Mouse (Mus musculus): ENCODE measurements around the gene Il6ra. TPM values are rescaled to one million over a fixed set of nuclear protein-coding genes. Genes with fewer than 3 reads are reported as not detected.

The Il6ra gene
- total RNA-seq, 4 experiments from 2014 or later, result 2.8 to 4.3 (median 3.1) TPM

DNA sequence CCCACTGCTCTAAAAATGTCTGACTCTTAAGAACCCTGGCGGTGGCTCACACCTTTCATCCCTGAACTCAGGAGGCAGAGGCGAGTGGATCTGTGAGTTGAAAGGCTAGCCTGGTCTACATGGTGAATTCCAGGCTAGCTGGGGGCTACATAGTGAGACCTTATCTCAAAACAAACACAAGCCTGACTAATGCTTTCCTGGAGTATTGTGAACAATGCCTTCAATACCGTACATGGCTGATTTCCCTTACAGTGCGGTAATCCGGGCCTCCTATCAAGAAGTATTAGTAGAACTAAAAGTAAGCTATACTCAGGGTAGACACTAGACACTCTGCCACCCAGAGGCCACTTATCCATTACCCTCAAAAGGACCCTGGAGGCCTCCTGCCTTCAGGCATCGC is 64.9 kb downstream of the Il6ra start:
- no peak for DNase-seq (ENCODE audit: low spot score)

DNA sequence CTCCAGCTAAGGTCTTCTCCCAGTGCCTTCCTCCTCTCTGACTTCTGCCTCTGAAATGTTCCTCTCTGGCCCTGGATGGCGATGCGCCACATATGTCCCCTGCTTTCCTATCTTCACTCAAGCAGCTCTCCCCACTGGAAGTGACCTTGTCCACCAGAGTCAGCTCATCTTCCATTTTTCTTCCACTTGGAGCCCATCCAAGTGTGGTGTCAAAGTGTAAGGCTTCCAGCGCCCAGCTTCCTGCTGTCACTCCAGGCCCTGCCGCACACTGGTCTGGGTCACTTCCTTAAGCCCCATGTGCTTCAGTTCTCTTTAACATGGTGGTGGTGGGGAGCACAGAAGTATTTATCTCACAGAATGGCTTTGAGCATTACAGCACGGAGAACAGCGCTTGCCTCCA is 65.4 kb downstream of the Il6ra start:
- DNase-seq (ENCODE audit: low spot score), result no peak

DNA sequence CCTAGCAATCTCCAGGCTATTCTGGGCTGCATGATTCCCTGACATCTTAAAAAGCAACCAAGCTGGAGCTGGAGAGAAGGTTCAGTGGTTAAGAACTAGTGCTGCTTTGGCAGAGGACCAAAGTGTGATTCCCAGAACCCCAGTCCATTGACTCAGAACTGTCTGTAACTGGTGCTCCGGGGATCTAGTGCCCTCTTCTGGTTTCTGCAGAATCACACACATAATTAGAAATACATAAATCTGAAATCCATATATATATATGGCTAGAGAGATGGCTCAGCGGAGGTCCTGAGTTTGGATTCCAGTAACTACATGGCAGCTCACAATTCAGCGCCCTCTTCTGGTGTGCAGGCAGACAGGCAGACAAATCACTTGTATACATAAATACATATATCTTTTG is 65.9 kb downstream of the Il6ra start:
- no peak for DNase-seq (ENCODE audit: low spot score)

DNA sequence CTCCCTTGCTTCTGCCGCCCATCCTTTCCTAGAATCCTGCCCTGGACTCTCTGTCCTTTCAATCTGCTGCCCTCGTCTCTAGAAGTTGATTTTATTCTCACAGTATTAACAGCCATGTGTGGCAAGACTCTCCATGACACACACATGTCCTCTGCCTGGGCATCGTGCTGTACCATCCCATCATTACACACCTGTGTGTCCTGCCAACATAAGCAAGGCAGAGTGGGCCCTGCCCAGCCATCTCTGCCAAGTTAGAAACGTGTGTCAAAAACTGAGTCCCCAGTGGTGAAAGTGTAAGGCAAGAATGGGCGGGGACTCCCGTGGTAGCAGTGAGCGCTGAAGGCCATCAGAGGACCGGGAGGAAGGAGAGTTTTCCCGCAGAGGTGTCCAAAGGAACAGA is 67.2 kb downstream of the Il6ra start:
- no peak for DNase-seq (ENCODE audit: low spot score)

DNA sequence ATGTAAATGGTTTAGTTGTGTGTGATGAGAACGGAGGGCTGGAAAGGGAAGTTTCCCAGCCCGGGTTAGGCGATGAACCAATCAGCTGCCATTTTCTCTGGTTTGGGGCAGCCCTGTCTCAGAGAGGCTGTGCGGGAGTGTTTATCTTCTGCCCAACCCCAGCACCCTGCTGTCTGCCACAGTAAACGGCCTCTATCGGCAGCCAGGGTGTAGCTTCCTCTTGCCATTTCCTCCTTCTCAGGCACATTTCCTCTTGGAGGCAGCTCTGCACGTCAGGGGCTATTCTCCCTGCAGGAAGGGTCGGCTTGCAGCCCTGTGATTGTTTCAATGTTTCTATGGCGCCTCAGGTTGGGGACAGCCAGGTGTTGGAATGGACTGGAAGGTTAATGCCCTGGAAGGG is 69.8 kb downstream of the Il6ra start:
- DNase-seq (ENCODE audit: low spot score), result peak; percentile 82

DNA sequence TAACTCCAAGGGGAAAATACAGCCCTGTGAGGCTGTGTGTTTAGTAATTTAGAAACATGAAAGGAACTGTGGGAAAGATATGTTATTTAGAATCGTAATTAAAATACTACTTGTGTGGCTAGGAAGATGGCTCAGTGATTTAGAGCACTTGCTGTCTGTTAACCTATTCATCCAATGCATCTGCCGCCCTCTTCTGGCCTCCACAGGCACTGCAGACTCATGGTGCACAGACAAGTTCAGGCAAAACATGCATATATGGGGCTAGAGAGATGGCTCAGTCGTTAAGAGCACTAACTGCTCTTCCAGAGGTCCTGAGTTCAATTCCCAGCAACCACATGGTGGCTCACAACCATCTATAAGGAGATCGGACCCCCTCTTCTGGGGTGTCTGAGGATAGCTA is 70.7 kb downstream of the Il6ra start:
- no peak for DNase-seq (ENCODE audit: low spot score)

DNA sequence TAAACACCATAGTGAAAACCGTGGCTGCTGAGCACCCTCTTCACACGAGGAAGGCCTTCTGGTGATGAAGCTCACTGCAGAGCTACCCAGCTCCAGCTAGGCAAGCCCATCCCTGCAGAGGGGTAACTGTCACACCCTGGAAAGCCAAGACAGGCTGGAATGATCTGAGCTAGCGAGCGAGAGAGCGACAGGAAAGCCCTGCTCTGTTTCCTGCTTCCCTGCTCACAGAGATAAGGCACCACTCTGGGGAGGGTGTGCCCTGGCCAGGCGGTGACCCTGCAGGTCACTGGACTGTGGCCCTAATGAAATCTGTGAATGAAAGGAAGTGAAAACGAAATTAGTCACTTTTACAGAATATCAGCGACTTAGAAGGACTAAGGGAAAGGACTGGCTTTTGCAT is 77.6 kb downstream of the Il6ra start:
- DNase-seq (ENCODE audit: low spot score), result peak; percentile 61

DNA sequence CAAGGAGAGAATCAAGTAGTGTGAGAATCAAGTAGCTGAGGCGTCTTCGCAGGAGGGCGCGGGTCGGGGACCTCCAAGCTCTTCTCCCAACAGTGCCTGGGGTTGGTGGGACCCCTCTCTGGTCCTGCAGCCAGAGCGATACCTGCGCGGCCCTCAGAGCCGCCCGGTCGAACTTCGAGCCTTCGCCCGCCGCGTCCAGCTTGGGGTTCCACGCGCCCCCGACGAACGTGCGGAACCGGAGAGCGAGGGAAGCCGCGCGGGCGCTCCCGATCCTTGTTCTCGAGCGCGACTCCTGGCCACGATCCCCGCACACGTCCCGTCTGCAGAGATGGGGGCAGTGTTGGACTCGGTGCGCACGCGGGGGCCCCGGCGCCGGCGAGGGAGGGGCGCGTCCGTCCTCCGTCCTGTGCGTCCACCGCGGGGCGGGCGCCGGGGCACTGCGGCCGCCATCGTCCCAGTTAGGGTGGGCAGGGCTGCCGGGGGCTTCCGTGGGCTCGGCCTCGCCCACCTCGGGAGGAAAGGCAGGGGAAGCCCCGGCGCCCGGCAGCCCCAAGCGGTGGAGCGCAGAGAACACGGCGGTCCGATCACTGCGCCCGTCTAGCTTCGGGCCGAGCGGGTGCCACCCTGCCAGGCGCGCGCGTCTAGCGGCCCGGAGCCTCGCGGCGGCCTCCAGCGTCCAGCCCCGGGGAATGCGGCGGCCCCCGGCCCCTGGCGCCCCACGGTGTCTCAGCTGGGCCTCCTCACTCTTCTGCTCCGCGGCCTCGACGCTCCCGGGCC is 82.0 kb downstream of the Il6ra start, which contains the start of gene She:
Gene She (plus strand): TSS at position 556 of the 777 bp plus-strand sequence.
- no peak for DNase-seq (ENCODE audit: low spot score)

DNA sequence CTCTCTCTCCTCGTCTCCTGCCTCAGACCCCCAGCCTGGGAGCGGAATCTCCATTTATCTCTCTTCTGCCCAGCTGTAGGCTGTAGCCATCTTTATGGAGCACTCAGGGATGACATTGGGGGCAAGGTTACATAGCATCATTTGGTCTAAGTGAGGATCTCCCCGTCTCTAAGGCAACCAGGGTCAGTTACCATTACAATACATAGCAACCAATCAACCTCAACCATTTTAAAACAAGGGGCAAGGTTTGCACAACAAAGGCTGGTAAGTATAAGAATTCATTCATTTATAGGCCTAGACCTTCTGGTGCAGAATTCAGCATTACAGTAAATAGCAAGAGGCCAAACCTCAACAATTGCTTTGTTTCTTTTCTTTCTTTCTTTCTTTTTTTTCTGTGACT is 86.7 kb downstream of the Il6ra start:
- DNase-seq (ENCODE audit: low spot score), result no peak

DNA sequence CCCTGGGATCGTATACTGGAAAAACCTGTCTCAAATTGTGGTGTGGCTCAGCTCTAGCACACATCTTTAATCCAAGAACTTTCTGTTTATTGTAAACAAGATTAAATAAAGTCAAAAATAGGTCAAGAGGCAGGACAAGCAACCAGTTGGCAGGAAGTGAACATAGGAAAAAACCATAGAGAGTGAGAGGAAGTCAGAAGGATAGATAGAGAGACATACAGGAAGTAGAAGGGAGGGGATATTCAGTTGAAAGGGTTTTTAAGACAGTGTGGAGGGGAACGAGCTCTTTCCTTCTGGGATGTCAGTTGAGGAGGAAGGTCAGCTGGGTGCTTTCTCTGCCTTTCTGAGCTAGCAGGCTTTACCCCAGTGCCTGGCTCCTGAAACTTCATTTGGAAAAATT is 89.4 kb downstream of the Il6ra start:
- no peak for DNase-seq (ENCODE audit: low spot score)

DNA sequence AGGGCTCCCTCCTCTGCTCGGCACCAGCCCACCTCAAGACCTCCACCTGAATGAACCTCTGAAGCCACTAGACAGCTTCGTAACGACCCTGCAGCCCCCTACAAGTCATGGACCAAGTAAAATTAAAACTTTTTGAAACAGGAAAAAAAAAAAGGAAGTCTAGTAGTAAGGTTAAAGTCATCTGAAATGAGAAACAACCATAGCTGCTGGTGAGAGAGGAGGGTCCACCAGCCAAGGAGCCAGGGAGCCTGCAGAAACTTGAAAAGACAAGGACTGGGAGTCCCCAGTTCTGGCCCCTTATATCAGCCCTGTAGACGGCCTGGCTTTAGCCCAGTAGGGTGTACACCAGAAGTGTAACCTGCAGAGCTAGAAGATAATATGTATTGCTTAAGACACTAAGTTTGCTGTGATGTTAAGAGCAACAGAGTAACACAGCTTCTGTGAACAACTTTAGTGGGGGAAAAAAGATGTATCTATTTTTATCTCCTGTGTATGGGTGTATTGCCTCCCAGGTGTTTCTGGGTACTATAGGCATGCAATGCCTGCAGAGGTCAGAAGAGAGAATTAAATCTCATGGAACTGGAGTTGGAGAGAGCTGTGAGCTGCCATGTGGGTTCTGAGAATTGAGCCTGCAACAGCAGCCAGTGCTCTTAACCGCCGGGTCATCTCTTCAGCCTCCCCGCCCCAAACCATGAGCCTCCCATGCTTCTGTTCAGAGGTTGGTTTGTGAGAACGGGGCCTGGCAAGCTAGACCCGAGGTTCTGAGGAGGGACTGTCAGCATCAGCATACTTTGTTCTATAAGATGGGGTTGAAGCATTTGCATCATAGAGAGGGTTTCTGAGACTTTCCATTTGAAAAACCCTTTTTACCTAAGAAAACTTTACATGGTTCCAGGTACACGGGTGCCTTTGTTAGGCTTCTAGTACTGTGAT is 91.2 kb downstream of the Il6ra start:
- no peak for DNase-seq (ENCODE audit: low spot score)

DNA sequence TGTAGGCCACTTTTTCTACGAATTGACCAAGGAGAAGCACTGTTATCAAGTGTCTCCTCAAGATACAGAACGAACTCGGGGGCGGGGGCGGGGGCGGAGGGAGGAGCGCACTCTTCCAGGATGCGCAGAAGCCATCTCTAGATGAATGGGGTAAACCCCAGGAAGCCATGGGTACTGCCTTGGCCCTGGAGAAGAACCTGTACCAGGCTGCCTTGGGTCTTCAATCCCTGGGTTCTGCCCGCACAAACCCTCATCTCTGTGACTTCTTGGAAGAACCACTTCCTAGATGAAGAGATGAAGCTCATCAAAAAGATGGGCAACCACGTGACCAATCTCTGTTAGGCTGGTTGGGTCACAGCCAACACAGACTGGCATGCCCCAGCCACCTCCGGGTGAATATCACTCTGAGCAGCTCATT is 91.9 kb downstream of the Il6ra start:
- no peak for DNase-seq (ENCODE audit: low spot score)

DNA sequence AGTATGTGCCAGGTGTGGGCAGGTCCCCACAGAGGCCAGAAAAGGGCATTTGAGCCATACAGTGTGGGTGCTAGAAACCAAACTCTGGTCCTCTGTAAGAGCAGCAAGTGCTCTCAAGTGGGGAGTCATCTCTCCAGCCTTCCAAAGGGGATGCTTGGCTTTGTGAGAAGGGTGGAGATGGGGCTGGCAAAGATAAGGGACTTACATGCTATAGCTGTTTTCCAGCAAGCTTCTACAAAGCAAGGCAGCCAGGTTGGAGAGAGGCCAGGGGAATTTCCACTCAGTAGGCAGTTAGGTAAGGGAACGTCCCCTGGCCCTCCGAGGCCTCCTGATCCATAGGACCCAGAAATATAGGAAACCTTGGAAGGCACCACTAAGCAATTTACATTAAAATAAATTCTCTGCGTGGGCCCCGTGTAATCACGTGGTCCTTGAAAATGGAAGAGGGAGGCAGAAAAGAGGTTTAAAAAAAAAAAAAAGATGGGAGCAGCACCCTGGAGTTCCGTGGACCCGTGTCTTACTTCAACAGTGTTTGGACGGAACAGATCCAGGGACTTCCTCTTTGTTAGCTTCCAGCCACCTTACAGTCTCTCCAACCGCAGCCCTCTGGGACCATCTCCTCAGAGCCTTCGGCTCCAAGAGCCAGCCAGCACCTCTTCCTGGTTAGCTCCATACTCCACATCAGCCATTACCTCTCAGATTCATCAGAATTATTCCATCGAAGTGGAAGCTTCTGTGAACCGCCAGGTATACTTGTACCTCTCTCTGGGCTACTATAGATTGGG is 92.5 kb downstream of the Il6ra start:
- no peak for DNase-seq (ENCODE audit: low spot score)

DNA sequence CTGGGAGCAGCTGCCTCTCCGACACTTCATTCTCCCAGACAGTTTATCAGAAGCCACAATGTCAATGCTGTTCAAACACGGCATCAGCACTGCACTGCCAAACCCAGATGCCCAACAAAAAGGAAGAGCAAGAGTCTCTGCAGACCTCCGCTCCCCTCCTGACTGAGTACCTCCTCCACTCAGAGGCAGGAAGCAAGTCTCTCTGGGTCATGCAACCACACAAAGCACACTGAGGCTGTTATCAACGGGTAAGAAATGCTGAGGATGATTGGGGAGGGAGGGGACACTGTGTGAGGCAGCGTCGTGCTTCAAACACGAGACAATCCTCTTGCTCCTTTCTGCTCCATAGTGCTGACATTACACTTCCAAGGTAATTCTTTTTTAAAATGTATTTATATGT is 93.1 kb downstream of the Il6ra start:
- no peak for DNase-seq (ENCODE audit: low spot score)

DNA sequence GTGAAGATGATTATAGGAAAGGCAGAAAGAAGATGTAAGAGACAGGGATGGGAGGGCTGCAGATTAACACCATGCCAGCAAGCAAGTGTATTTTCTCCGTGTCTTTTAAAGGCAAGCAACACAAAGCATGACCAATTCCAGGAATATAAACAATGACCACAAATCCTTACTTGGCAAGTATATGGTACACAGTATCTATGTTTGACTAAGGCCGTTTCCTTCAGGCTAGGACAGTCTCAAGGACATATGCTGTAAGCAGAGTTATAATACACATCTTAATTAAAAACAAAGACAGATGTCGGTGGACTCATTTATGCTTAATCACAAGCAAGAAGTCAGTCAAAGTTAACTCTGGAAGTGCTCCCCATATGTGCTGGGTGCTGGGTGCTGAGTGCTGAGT is 94.4 kb downstream of the Il6ra start:
- no peak for DNase-seq (ENCODE audit: low spot score)

DNA sequence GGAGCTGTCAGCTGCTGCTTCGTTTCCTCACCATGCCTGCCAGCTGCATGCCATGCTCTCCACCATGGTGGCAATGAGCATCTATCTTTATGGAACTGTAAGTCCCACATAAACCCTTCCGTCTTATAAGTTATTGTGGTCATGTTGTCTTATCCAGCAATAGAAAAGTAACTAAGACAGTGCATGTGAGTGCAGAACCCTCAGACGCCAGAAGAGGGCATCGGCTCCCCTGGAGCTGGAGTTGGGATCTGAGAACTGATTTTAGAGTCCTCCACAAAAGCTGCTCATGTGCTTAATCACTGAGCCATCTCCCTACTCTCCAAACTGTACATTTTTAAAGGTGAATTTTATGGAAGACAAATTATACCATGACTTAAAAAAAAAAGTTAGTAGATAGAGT is 95.9 kb downstream of the Il6ra start:
- peak; percentile 46 for DNase-seq (ENCODE audit: low spot score)

Other genes with a start within 250 kb of the Il6ra start
- gene Adar, start 198.2 kb downstream of the Il6ra start, total RNA-seq (2022), result 10 to 100 TPM; 10.8 to 13.0 (median 12.4) TPM
- gene Chrnb2, start 148.6 kb downstream of the Il6ra start, total RNA-seq (2022), result under 1 TPM; 0.11 to 0.22 (median 0.16) TPM
- gene Ube2q1, start 139.6 kb downstream of the Il6ra start, total RNA-seq (2022), result 10 to 100 TPM; 21.6 to 25.2 (median 23.0) TPM
- 10 to 100 TPM in 3 of 4 experiments, 1 to 10 TPM in 1; 8.5 to 14.1 (median 12.4) TPM for gene She, start 81.8 kb downstream of the Il6ra start, total RNA-seq (2022)
- gene Atp8b2, start 50.3 kb upstream of the Il6ra start, total RNA-seq (2022), result 10 to 100 TPM; 14.5 to 17.8 (median 15.8) TPM
- gene Hax1, start 85.6 kb upstream of the Il6ra start, total RNA-seq (2022), result 10 to 100 TPM; 38.8 to 56.6 (median 46.9) TPM
- gene 4933434E20Rik, start 138.4 kb upstream of the Il6ra start, total RNA-seq (2022), result 100 to 1,000 TPM in 1 of 4 experiments, 10 to 100 TPM in 3; 91.0 to 102 (median 93.9) TPM
- 100 to 1,000 TPM; 105 to 133 (median 121) TPM for gene Ubap2l, start 139.4 kb upstream of the Il6ra start, total RNA-seq (2022)
- gene Tpm3, start 159.5 kb upstream of the Il6ra start, total RNA-seq (2022), result 10 to 100 TPM; 34.1 to 43.4 (median 38.2) TPM
- under 1 TPM; 0.06 to 0.16 (median 0.10) TPM for gene Nup210l, start 190.9 kb upstream of the Il6ra start, total RNA-seq (2022)

Measured in heart, adult 8-10 months (tissue).